Mouse (Mus musculus): Measurements from ENCODE around the gene Ptafr.

DNA sequence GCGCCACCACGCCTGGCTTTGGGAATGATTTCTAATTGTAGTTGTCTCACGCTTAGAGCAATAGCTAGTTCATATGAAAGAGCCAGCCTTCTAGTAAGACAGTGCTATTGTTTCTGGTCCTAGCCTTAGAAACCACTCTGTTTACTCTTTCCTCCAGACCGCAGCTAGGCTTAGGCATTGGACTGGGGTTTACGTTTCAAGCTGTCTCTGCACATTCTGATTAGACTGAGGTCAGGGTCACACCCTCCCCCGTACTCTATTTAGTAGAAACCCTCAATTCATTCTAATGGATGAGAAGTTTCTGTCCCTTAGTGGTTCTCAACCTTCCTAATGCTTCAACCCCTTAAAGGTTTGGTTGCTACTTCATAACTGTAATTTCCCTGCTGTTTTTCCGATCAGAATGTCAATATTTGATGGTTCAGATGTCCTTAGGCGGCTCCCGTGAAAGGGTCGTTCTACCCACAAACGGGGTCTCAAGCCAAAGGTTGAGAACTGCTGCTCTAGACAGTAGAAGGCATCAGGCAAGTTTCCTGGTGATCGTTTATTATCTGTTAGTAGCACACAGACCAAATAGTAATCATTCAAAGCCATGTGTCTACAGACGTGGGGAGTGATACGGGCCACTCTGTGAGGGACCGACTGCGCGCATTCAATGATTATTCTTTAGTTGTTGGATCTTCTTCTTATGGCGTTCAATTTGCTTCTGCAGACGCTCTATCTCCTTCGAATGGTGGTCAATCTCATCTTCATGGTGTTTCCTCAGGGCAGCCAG, 33.6 kb upstream of the Ptafr start:
- TF ChIP-seq CTCF (IDR thresholded peaks at IDR 0.05; ENCODE audit: low read depth, low read length) (no peak), POLR2A (IDR thresholded peaks at IDR 0.05; ENCODE audit: insufficient read depth, low read length) (no peak)
